ENCODE assay signal across 15 mouse cellular contexts in genomic region chr5:63351108-63351507, GRCm38 (mm10).
"Had no signal": no experiment of that assay in that cellular context is flagged by ENCODE, and none has a peak within 500 bp of the region (broad histone marks: within the 10 kb centered on the region; RNA-seq: fewer than 3 reads in every experiment).

No protein-coding gene starts in this region.

- H3K9ac ChIP-seq: liver, embryonic 12.5 days; liver, embryonic 15.5 days; lung, embryonic 15.5 days; midbrain, embryonic 13.5 days had no signal

- DNase-seq: kidney, adult 18-20 months; kidney, postnatal 10 days; kidney, postnatal 36 days; liver; lung, adult 18-20 months; lung, postnatal 10 days; lung, postnatal 36 days; thymus, postnatal 25 days had no signal

- H3K4me2 ChIP-seq: liver, embryonic 12.5 days; liver, embryonic 15.5 days; lung, embryonic 15.5 days; midbrain, embryonic 13.5 days had no signal

- ATAC-seq: intestine, embryonic 16.5 days; liver, embryonic 12.5 days; midbrain, embryonic 13.5 days had no signal

- H3K36me3 ChIP-seq: liver, embryonic 12.5 days; liver, embryonic 15.5 days; lung, embryonic 15.5 days; midbrain, embryonic 10.5 days; midbrain, embryonic 13.5 days had no signal

- H3K4me1 ChIP-seq: liver, embryonic 12.5 days; liver, embryonic 15.5 days; lung, embryonic 15.5 days; megakaryocyte, embryonic 14.5 days; midbrain, embryonic 10.5 days; midbrain, embryonic 13.5 days had no signal

- H3K9me3 ChIP-seq: liver, embryonic 12.5 days; liver, embryonic 15.5 days; lung, embryonic 15.5 days; midbrain, embryonic 10.5 days; midbrain, embryonic 13.5 days had no signal

- H3K27ac ChIP-seq: liver, embryonic 12.5 days; liver, embryonic 15.5 days; lung, embryonic 15.5 days; midbrain, embryonic 10.5 days; midbrain, embryonic 13.5 days had no signal

- H3K27me3 ChIP-seq: liver, embryonic 12.5 days; liver, embryonic 15.5 days; lung, embryonic 15.5 days; megakaryocyte, embryonic 14.5 days; midbrain, embryonic 13.5 days had no signal

- H3K4me3 ChIP-seq: liver, embryonic 12.5 days; liver, embryonic 15.5 days; lung, embryonic 15.5 days; megakaryocyte, embryonic 14.5 days; midbrain, embryonic 10.5 days; midbrain, embryonic 13.5 days had no signal
